Mouse (Mus musculus) midbrain, postnatal 0 days (tissue): ENCODE measurements around the gene Gm960. TPM values are rescaled to one million over a fixed set of nuclear protein-coding genes. Genes with fewer than 3 reads are reported as not detected.
A peak's percentile ranks its signal among the peaks of the same experiment; 100 is the strongest.

Source experiments
- ATAC-seq: fragments of 200-750 bp; cut with Nextera tagmentation; 2 replicates; pipeline ENCODE4 v1.8.0; 2017; ENCODE audit warnings: moderate number of reproducible peaks, mild to moderate bottlenecking, moderate TSS enrichment, moderate library complexity; ENCODE audit not compliant: low FRiP score
- DNase-seq: peaks from one replicate; pipeline ENCODE4 v3.0.0-alpha.2; 2015; ENCODE audit warnings: low spot score
- H3K27ac ChIP-seq: fragments of 300-500 bp; sonication (generic); 2 replicates; pipeline ENCODE4 v1.5.1; 2014; ENCODE audit warnings: low read depth, mild to moderate bottlenecking, low read length, mixed read lengths
- H3K27me3 ChIP-seq: fragments of 300-500 bp; sonication (generic); 2 replicates; pipeline ENCODE4 v1.6.1; 2014; ENCODE audit warnings: low read length, control low read depth, mixed read lengths; ENCODE audit not compliant: insufficient read depth
- H3K36me3 ChIP-seq: fragments of 300-500 bp; sonication (generic); 2 replicates; pipeline ENCODE4 v1.6.1; 2014; ENCODE audit warnings: low read length, control low read depth, mixed read lengths; ENCODE audit not compliant: insufficient read depth
- H3K4me1 ChIP-seq: fragments of 300-500 bp; sonication (generic); 2 replicates; pipeline ENCODE4 v1.6.1; 2014; ENCODE audit warnings: mild to moderate bottlenecking, control low read depth, antibody characterized with exemption, low read length, mixed read lengths; ENCODE audit not compliant: insufficient read depth
- H3K4me2 ChIP-seq: fragments of 300-500 bp; sonication (generic); 2 replicates; pipeline ENCODE4 v1.6.1; 2014; ENCODE audit warnings: low read depth, mild to moderate bottlenecking, low read length, mixed read lengths; ENCODE audit not compliant: poor library complexity, severe bottlenecking
- H3K4me3 ChIP-seq: fragments of 300-500 bp; sonication (generic); 2 replicates; pipeline ENCODE4 v1.5.1; 2014; ENCODE audit warnings: low read depth, mild to moderate bottlenecking, low read length, moderate library complexity
- H3K9ac ChIP-seq: fragments of 300-500 bp; sonication (generic); replicated peaks from 2 replicates; pipeline ENCODE4 v1.6.1; 2014; ENCODE audit warnings: mild to moderate bottlenecking, low read length, moderate library complexity, mixed read lengths; ENCODE audit not compliant: poor library complexity, severe bottlenecking
- H3K9me3 ChIP-seq: fragments of 300-500 bp; sonication (generic); 2 replicates; pipeline ENCODE4 v1.6.1; 2016; ENCODE audit warnings: low read length, control low read depth
- CTCF ChIP-seq: IDR thresholded peaks from 2 replicates; pipeline ENCODE4 v1.5.1; 2016; ENCODE audit warnings: antibody characterized with exemption, mild to moderate bottlenecking
- whole genome bisulfite sequencing: fragments of 180-500 bp; shearing (Covaris S2); extraction: QIAGEN DNeasy Blood & Tissue Kit; methylation state at CpG from one replicate; pipeline ENCODE4 v1.1.7; 2014; 5-methylcytosine and 5-hydroxymethylcytosine counted together
- microRNA-seq: library from miRNA; unstranded; fragments of <30 nt; microRNA quantifications from one replicate; pipeline ENCODE4, GENCODE M21; 2016; ENCODE audit warnings: borderline number of aligned reads
- polyA plus RNA-seq: library from polyadenylated mRNA; unstranded; fragments of >200 nt; fragmentation: Nextera tagmentation; extraction: Ambion mirVana; gene quantifications from 2 replicates; pipeline ENCODE4 v1.2.1, GENCODE M21; 2015
- total RNA-seq: library from RNA; depleted of rRNA; stranded (reverse); fragments of >200 nt; gene quantifications from 2 replicates; pipeline ENCODE4 v1.2.3, GENCODE M21; 2014; rRNA removed

The Gm960 gene
- total and polyA plus RNA-seq, 2 experiments from 2014 or later = 0.99 to 5.9 TPM

DNA sequence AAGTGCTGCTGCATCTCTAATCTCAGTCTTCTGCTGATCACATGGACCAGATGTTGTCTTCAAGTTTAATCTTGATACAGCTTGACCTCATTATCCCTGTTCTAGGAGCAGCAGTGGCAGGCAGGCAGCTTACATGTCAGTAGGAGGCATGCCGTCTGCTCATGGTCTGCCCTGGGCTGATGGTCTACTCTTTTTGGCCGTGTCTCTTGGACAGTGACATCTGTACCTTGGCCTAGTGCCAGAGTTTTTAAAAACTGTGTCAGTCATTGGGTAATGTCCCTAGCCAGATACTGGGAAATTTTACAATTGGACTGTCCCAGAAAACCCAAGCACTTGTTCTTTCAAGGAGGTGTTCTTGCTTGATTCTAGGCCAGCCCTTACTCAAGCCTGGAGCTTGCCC is 119.7 kb downstream of the Gm960 start:
- WGBS = 80% methylated on average over 2 of the region's 2 CpGs

More for the DNA sequence above, 119.7 kb downstream of the Gm960 start:
- no peaks in the 10 kb centered on the region for H3K36me3 ChIP-seq
- H3K4me1 ChIP-seq = no peaks in the 10 kb centered on the region
- no peak for ATAC-seq
- no peak overlapping the region for H3K27ac ChIP-seq
- H3K4me3 ChIP-seq = no peak overlapping the region
- H3K4me2 ChIP-seq = no peak overlapping the region
- TF ChIP-seq CTCF = no peak
- H3K27me3 ChIP-seq = no peaks in the 10 kb centered on the region
- no peak overlapping the region for H3K9ac ChIP-seq
- no peak for DNase-seq
- H3K9me3 ChIP-seq = no peaks in the 10 kb centered on the region

Small RNAs within 50 kb of the gene (microRNA-seq; reads per million reads assigned to microRNA genes)
- gene Mir6986 = 4.4 reads per million, percentile 7 among the genes with 10 or more reads in this experiment

Other genes starting within 250 kb of the Gm960 start
- 12.2 and 20.9 TPM in 2 replicates for gene Syt12, start 221.2 kb downstream of the Gm960 start, total RNA-seq
- 7.0 and 7.6 TPM in 2 replicates for gene Syt12, start 221.2 kb downstream of the Gm960 start, polyA plus RNA-seq
- not detected in 2 replicates for gene 2010003K11Rik, start 200.1 kb downstream of the Gm960 start, total RNA-seq
- 0.23 TPM in 1 of 2 replicates, not detected in the other for gene 2010003K11Rik, start 200.1 kb downstream of the Gm960 start, polyA plus RNA-seq
- 45.1 and 57.8 TPM in 2 replicates for gene Pcx, start 188.2 kb downstream of the Gm960 start, total RNA-seq
- gene Pcx, start 188.2 kb downstream of the Gm960 start, polyA plus RNA-seq = 32.0 and 41.2 TPM in 2 replicates
- 164 TPM in 2 replicates for gene Lrfn4, start 83.0 kb downstream of the Gm960 start, total RNA-seq
- 15.4 and 17.1 TPM in 2 replicates for gene Lrfn4, start 83.0 kb downstream of the Gm960 start, polyA plus RNA-seq
- gene Rce1, start 73.0 kb downstream of the Gm960 start, total RNA-seq = 74.9 and 85.1 TPM in 2 replicates
- 43.3 and 46.7 TPM in 2 replicates for gene Rce1, start 73.0 kb downstream of the Gm960 start, polyA plus RNA-seq
- 138 and 154 TPM in 2 replicates for gene Sptbn2, start 12.5 kb upstream of the Gm960 start, total RNA-seq
- 18.9 and 19.7 TPM in 2 replicates for gene Sptbn2, start 12.5 kb upstream of the Gm960 start, polyA plus RNA-seq
- 63.2 and 89.1 TPM in 2 replicates for gene Rbm4b, start 57.8 kb upstream of the Gm960 start, total RNA-seq
- 88.6 and 89.7 TPM in 2 replicates for gene Rbm4b, start 57.8 kb upstream of the Gm960 start, polyA plus RNA-seq
- gene Rbm4, start 95.2 kb upstream of the Gm960 start, total RNA-seq = 90.5 and 97.4 TPM in 2 replicates
- 39.0 and 40.0 TPM in 2 replicates for gene Rbm4, start 95.2 kb upstream of the Gm960 start, polyA plus RNA-seq
- 8.1 and 22.3 TPM in 2 replicates for gene Gm21992, start 112.9 kb upstream of the Gm960 start, total RNA-seq
- gene Gm21992, start 112.9 kb upstream of the Gm960 start, polyA plus RNA-seq = 12.6 and 17.9 TPM in 2 replicates
- 41.5 and 43.8 TPM in 2 replicates for gene Rbm14, start 113.0 kb upstream of the Gm960 start, total RNA-seq
- 37.9 and 38.4 TPM in 2 replicates for gene Rbm14, start 113.0 kb upstream of the Gm960 start, polyA plus RNA-seq
- gene Ccs, start 140.7 kb upstream of the Gm960 start, total RNA-seq = 19.9 and 20.0 TPM in 2 replicates
- gene Ccs, start 140.7 kb upstream of the Gm960 start, polyA plus RNA-seq = 40.1 and 42.6 TPM in 2 replicates
- gene Ccdc87, start 140.7 kb upstream of the Gm960 start, total RNA-seq = 0.38 and 1.0 TPM in 2 replicates
- 1.1 and 1.2 TPM in 2 replicates for gene Ccdc87, start 140.7 kb upstream of the Gm960 start, polyA plus RNA-seq
- gene Ctsf, start 156.5 kb upstream of the Gm960 start, total RNA-seq = 117 and 125 TPM in 2 replicates
- 82.5 and 91.1 TPM in 2 replicates for gene Ctsf, start 156.5 kb upstream of the Gm960 start, polyA plus RNA-seq
- 4.5 and 5.3 TPM in 2 replicates for gene Actn3, start 179.2 kb upstream of the Gm960 start, total RNA-seq
- 3.8 and 4.4 TPM in 2 replicates for gene Actn3, start 179.2 kb upstream of the Gm960 start, polyA plus RNA-seq
- gene Zdhhc24, start 180.0 kb upstream of the Gm960 start, total RNA-seq = 24.0 and 29.8 TPM in 2 replicates
- gene Zdhhc24, start 180.0 kb upstream of the Gm960 start, polyA plus RNA-seq = 17.2 and 18.1 TPM in 2 replicates
- gene Bbs1, start 208.0 kb upstream of the Gm960 start, total RNA-seq = 31.8 and 40.6 TPM in 2 replicates
- 9.0 and 10.2 TPM in 2 replicates for gene Bbs1, start 208.0 kb upstream of the Gm960 start, polyA plus RNA-seq
- gene Dpp3, start 229.6 kb upstream of the Gm960 start, total RNA-seq = 84.6 and 94.7 TPM in 2 replicates
- 87.7 and 96.3 TPM in 2 replicates for gene Dpp3, start 229.6 kb upstream of the Gm960 start, polyA plus RNA-seq
- gene Peli3, start 244.5 kb upstream of the Gm960 start, total RNA-seq = 10.9 and 24.4 TPM in 2 replicates
- 8.4 and 8.6 TPM in 2 replicates for gene Peli3, start 244.5 kb upstream of the Gm960 start, polyA plus RNA-seq